Mouse (Mus musculus) ES-Bruce4 (cell line): Measurements from ENCODE around the gene Ap4s1. TPM values are rescaled to one million over a fixed set of nuclear protein-coding genes. Genes with fewer than 3 reads are reported as not detected.

Experiments used
- H3K27ac ChIP-seq: 2 replicates; pipeline ENCODE4 v1.5.1; 2012; ENCODE audit warnings: low read length, inconsistent platforms; ENCODE audit not compliant: insufficient read depth
- H3K27me3 ChIP-seq: 2 replicates; pipeline ENCODE4 v1.6.1; 2012; ENCODE audit warnings: mild to moderate bottlenecking, low read length, inconsistent platforms; ENCODE audit not compliant: control insufficient read depth, poor library complexity, insufficient read depth, severe bottlenecking
- H3K36me3 ChIP-seq: 2 replicates; pipeline ENCODE4 v1.6.1; 2012; ENCODE audit warnings: inconsistent platforms, mild to moderate bottlenecking, low read length, moderate library complexity; ENCODE audit not compliant: control insufficient read depth, poor library complexity, insufficient read depth, severe bottlenecking
- H3K4me1 ChIP-seq: one replicate; pipeline ENCODE4 v1.8.1; 2011; ENCODE audit warnings: low read length; ENCODE audit not compliant: control insufficient read depth, insufficient read depth
- H3K4me3 ChIP-seq: 2 replicates; pipeline ENCODE4 v1.5.1; 2011; ENCODE audit warnings: low read depth, mild to moderate bottlenecking, low read length
- H3K9ac ChIP-seq: 2 replicates; pipeline ENCODE4 v1.6.1; 2012; ENCODE audit warnings: low read depth, mild to moderate bottlenecking, inconsistent platforms; ENCODE audit not compliant: poor library complexity, severe bottlenecking
- H3K9me3 ChIP-seq: replicated peaks from 2 replicates; pipeline ENCODE4 v1.6.1; 2012; ENCODE audit warnings: mild to moderate bottlenecking, low read length, inconsistent platforms; ENCODE audit not compliant: control insufficient read depth, poor library complexity, insufficient read depth, severe bottlenecking
- CTCF ChIP-seq: IDR thresholded peaks from one replicate; pipeline ENCODE4 v1.8.1; 2011; ENCODE audit warnings: low read depth, low read length
- EP300 ChIP-seq: IDR thresholded peaks from 2 replicates; pipeline ENCODE4 v1.6.1; 2011; ENCODE audit warnings: low read depth, low read length; ENCODE audit not compliant: insufficient read depth
- POLR2A ChIP-seq: IDR thresholded peaks from one replicate; pipeline ENCODE4 v1.8.1; 2011; ENCODE audit warnings: low read length; ENCODE audit not compliant: insufficient read depth
- polyA plus RNA-seq: library from polyadenylated mRNA; stranded (reverse); fragments of >200 nt; gene quantifications from 2 replicates; pipeline ENCODE4 v1.2.4, GENCODE M21; 2011; ENCODE audit warnings: low read depth; ENCODE audit not compliant: missing spikeins, insufficient read depth, insufficient read length

Gene Ap4s1
- polyA plus RNA-seq, 1 experiment, result 10.2 TPM

DNA sequence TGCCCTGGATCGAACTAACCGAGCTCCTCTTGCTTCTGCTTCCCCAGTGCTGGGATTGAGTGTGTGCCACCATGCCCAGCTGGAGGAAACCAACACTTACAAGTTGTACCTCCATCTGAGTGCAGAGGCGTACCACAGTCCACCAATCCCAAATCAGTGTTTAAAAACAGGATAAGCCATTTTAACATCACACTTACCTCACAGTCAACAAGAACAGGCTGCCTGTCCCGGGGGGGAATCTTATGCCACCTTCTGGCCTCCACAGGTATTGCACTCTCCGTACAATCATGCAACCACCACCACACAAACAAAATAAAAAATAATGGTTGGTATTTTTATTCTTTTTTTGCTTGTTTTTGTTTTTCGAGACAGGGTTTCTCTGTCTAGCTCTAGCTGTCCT lies 50.9 kb downstream of the Ap4s1 start:
- no peak overlapping the region for H3K9ac ChIP-seq
- TF ChIP-seq CTCF, result peak; percentile 65
- no peak for TF ChIP-seq POLR2A
- H3K4me1 ChIP-seq, result no peaks in the 10 kb centered on the region
- no peaks in the 10 kb centered on the region for H3K27me3 ChIP-seq
- no peak overlapping the region for H3K27ac ChIP-seq
- H3K36me3 ChIP-seq, result peaks cover 27% of the 10 kb centered on the region
- H3K9me3 ChIP-seq, result no peaks in the 10 kb centered on the region
- no peak overlapping the region for H3K4me3 ChIP-seq

DNA sequence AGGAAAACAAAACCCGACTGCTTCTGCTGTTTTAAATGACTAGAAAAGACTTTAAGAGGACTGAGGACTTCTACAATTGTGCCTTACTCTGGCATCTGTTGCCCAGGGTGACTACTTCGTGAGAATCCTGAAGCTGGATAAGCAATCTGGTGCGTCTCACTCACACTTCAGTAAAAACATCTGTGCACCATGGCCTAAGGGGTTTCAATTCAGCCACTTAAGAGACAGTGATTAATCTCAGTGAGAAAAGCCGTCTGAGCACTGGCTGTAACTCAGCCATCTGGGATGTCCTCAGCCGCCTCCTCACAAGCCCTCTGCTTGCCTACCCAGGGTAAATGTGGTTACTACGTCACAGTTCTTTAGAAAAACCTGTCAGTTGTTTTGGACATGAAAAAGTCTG lies 54.1 kb downstream of the Ap4s1 start:
- no peak overlapping the region for H3K9ac ChIP-seq
- TF ChIP-seq CTCF, result no peak
- no peak for TF ChIP-seq POLR2A
- no peak for TF ChIP-seq EP300
- H3K27me3 ChIP-seq, result no peaks in the 10 kb centered on the region
- no peak overlapping the region for H3K27ac ChIP-seq
- H3K9me3 ChIP-seq, result no peaks in the 10 kb centered on the region
- H3K36me3 ChIP-seq, result peaks cover 40% of the 10 kb centered on the region
- no peaks in the 10 kb centered on the region for H3K4me1 ChIP-seq
- no peak overlapping the region for H3K4me3 ChIP-seq

DNA sequence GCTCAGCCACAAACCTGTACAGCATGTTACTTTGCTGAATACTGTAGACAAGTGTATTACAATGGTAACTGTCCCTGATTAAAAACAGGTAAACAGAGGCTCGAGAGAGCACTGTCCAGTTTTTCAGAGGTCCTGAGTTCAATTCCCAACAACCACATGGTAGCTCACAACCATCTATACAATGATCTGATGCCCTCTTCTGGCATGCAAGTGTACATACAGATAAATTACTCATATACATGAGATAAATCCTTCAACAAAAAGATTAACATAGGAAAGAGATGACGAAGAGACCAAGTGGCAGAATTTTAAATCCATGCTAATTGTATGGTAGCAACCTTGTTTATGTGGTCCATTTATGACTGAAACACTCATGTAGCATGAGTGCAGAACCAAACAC lies 56.5 kb downstream of the Ap4s1 start:
- Histone ChIP-seq H3K4me3 (no peak overlapping the region), H3K27me3 (no peaks in the 10 kb centered on the region), H3K36me3 (peaks cover 59% of the 10 kb centered on the region), H3K27ac (no peak overlapping the region), H3K4me1 (no peaks in the 10 kb centered on the region), H3K9me3 (no peaks in the 10 kb centered on the region), H3K9ac (no peak overlapping the region)
- no peak for TF ChIP-seq POLR2A
- TF ChIP-seq EP300, result no peak
- no peak for TF ChIP-seq CTCF

- Histone ChIP-seq H3K27ac (no peak overlapping the region), H3K27me3 (no peaks in the 10 kb centered on the region), H3K36me3 (peaks cover 59% of the 10 kb centered on the region), H3K9me3 (no peaks in the 10 kb centered on the region), H3K4me3 (no peak overlapping the region), H3K4me1 (no peaks in the 10 kb centered on the region), H3K9ac (no peak overlapping the region)
- TF ChIP-seq CTCF (no peak), EP300 (no peak)
These were observed 65.2 kb downstream of the Ap4s1 start for GRCm38 (mm10) chr12:51755938-51756598.

GRCm38 (mm10) chr12:51756599-51756961 lies 65.7 kb downstream of the Ap4s1 start:
- no peak overlapping the region for H3K9ac ChIP-seq
- no peak overlapping the region for H3K27ac ChIP-seq
- no peaks in the 10 kb centered on the region for H3K9me3 ChIP-seq
- TF ChIP-seq EP300, result no peak
- no peak for TF ChIP-seq POLR2A
- no peak for TF ChIP-seq CTCF
- peaks cover 59% of the 10 kb centered on the region for H3K36me3 ChIP-seq
- H3K4me1 ChIP-seq, result no peaks in the 10 kb centered on the region
- H3K4me3 ChIP-seq, result no peak overlapping the region
- H3K27me3 ChIP-seq, result no peaks in the 10 kb centered on the region

- H3K27me3 ChIP-seq, result no peaks in the 10 kb centered on the region
- no peak overlapping the region for H3K4me3 ChIP-seq
- TF ChIP-seq POLR2A (no peak), CTCF (no peak), EP300 (no peak)
- no peaks in the 10 kb centered on the region for H3K9me3 ChIP-seq
- no peak overlapping the region for H3K27ac ChIP-seq
- H3K9ac ChIP-seq, result no peak overlapping the region
- no peaks in the 10 kb centered on the region for H3K4me1 ChIP-seq
- peaks cover 52% of the 10 kb centered on the region for H3K36me3 ChIP-seq
These were observed 68.5 kb downstream of the Ap4s1 start for GRCm38 (mm10) chr12:51759374-51759773.
